ENCODE assay signal across 17 mouse cellular contexts in the genomic region with DNA sequence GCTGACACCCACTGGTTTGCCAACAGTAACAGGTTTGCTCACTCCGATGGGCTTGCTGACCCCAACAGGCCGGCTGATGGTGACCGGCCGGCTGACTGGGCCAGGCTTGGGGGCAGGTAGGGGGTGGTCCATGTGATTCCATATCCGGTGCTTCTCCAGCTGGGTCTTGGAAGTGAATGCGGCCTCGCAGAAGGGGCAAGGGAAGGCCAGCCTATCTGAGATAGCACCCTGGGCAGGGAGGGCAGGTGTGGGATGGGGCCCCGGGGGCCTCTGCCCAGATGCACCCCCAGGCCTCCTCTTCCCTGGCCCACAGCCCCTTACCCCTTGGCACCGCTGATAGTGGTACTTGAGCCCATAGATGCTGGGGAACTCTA.
DNase-seq lines count a peak whose midpoint lies in the region.
"Had no signal": no experiment of that assay in that cellular context is flagged by ENCODE, and none has a peak within 500 bp of the region (broad histone marks: within the 10 kb centered on the region; RNA-seq: fewer than 3 reads in every experiment).

No protein-coding gene starts in this region.

- peak; percentile 37 for DNase-seq in cerebellum, adult 9-10 months
- DNase-seq in cerebellum, postnatal 4 days (ENCODE audit: low spot score in 2 of 2), result no peak
- peak; percentile 7 for DNase-seq in layer of hippocampus, adult 11-12 months (ENCODE audit: low spot score)
- DNase-seq in layer of hippocampus, adult 9-10 months (ENCODE audit: low spot score), result no peak
- peak; percentile 2 for DNase-seq in right cerebral cortex, postnatal 4 days
- no peak for DNase-seq in right cerebral cortex, adult 2 months (ENCODE audit: low spot score in 2 of 2)
- DNase-seq: adrenal gland, postnatal 36 days; B cell, adult 2 months; cerebellum, postnatal 36 days; embryo, embryonic 11 days; gastrocnemius, adult 2 months; heart, postnatal 4 days; kidney, adult 8-10 months; lung, adult 2 months; lung, postnatal 10 days; retina, postnatal 1 day; right cerebral cortex, postnatal 25 days had no signal

Comparison
In these comparisons a context has a peak if more than half of its experiments do, and no peak if none do; other contexts are left out.
1. DNase-seq: peak in cerebellum, adult 9-10 months (single experiment), layer of hippocampus, adult 11-12 months (single experiment) and right cerebral cortex, postnatal 4 days (single experiment); none in cerebellum, postnatal 4 days (0 of 2), layer of hippocampus, adult 9-10 months (single experiment) and right cerebral cortex, adult 2 months (0 of 2).